Mouse (Mus musculus) heart, embryonic 14.5 days (tissue): Measurements from ENCODE around the gene Gm1043. TPM values are rescaled to one million over a fixed set of nuclear protein-coding genes. Genes with fewer than 3 reads are reported as not detected.

Source experiments
- ATAC-seq: fragments of 200-750 bp; cut with Nextera tagmentation; 2 replicates; pipeline ENCODE4 v1.8.0; 2017; ENCODE audit warnings: low read depth, moderate TSS enrichment; ENCODE audit not compliant: insufficient number of reproducible peaks, insufficient read depth, low FRiP score
- H3K27ac ChIP-seq, 2 experiments: fragments of 200-500 bp in 1 of 2; fragments of 300-500 bp in 1 of 2; sonication (generic) in 1 of 2; replicated peaks in 1 of 2; 2 replicates each; pipeline ENCODE4 v1.5.1; 2012 to 2014; ENCODE audit warnings: low read depth in 2 of 2, low read length in 2 of 2, control low read depth in 1 of 2, mild to moderate bottlenecking in 1 of 2, mixed read lengths in 1 of 2; ENCODE audit not compliant: control insufficient read depth in 1 of 2, insufficient read depth in 1 of 2
- H3K27me3 ChIP-seq: fragments of 300-500 bp; sonication (generic); 2 replicates; pipeline ENCODE4 v1.6.1; 2014; ENCODE audit warnings: mild to moderate bottlenecking, low read length, control low read depth; ENCODE audit not compliant: control insufficient read depth, insufficient read depth
- H3K36me3 ChIP-seq: fragments of 300-500 bp; sonication (generic); 2 replicates; pipeline ENCODE4 v1.6.1; 2014; ENCODE audit warnings: mild to moderate bottlenecking, control low read depth, low read length, mixed read lengths; ENCODE audit not compliant: control insufficient read depth, insufficient read depth
- H3K4me1 ChIP-seq, 2 experiments: fragments of 200-500 bp in 1 of 2; fragments of 300-500 bp in 1 of 2; sonication (generic) in 1 of 2; 2 replicates each; pipeline ENCODE4 v1.6.1; 2012 to 2014; ENCODE audit warnings: low read length in 2 of 2, control low read depth in 1 of 2, mixed read lengths in 1 of 2; ENCODE audit not compliant: control insufficient read depth in 2 of 2, insufficient read depth in 2 of 2
- H3K4me2 ChIP-seq: fragments of 300-500 bp; sonication (generic); 2 replicates; pipeline ENCODE4 v1.6.1; 2014; ENCODE audit warnings: mild to moderate bottlenecking, low read length
- H3K4me3 ChIP-seq, 2 experiments: fragments of 200-500 bp in 1 of 2; fragments of 300-500 bp in 1 of 2; sonication (generic) in 1 of 2; 2 replicates each; pipeline ENCODE4 v1.5.1; 2012 to 2014; ENCODE audit warnings: low read length in 2 of 2, mild to moderate bottlenecking in 2 of 2, control low read depth in 1 of 2, low read depth in 1 of 2, moderate library complexity in 1 of 2; ENCODE audit not compliant: control insufficient read depth in 1 of 2, insufficient read depth in 1 of 2
- H3K9ac ChIP-seq: fragments of 300-500 bp; sonication (generic); 2 replicates; pipeline ENCODE4 v1.6.1; 2014; ENCODE audit warnings: mild to moderate bottlenecking, low read length
- H3K9me3 ChIP-seq: fragments of 300-500 bp; sonication (generic); 2 replicates; pipeline ENCODE4 v1.6.1; 2016; ENCODE audit warnings: low read length, control low read depth; ENCODE audit not compliant: control insufficient read depth
- WGBS: fragments of 180-500 bp; shearing (Covaris S2); extraction: QIAGEN DNeasy Blood & Tissue Kit; methylation state at CpG from one replicate; pipeline ENCODE4 v1.1.7; 2014; 5-methylcytosine and 5-hydroxymethylcytosine counted together
- polyA plus RNA-seq: library from polyadenylated mRNA; unstranded; fragments of >200 nt; fragmentation: Nextera tagmentation; extraction: Ambion mirVana; gene quantifications from 2 replicates; pipeline ENCODE4 v1.2.1, GENCODE M21; 2014

Gm1043 gene
- polyA plus RNA-seq, 1 experiment from 2014 or later: not detected

DNA sequence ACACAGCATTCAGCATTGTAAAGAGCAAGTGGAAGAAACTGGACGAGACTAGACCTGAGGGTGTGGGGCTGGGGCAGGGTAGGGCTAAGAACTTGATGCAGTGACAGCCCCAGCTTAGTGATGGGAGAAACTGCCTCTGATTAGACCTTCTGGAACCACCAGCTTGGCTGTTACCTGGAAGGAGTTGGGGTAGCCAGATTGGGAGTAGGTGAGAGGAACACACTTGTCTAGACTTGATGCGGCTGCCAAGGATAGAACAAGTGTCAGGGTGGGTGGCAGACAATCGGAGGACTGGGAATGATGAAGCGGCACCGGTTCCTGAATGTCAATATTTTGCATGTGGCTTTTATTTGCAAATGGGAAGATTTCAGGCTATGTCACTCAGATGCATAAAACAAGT is 135.4 kb downstream of the Gm1043 start:
- H3K36me3 ChIP-seq: no peaks in the 10 kb centered on the region
- ATAC-seq: no peak
- H3K9ac ChIP-seq: no peak overlapping the region
- H3K4me3 ChIP-seq: no peak overlapping the region
- H3K9me3 ChIP-seq: no peaks in the 10 kb centered on the region
- no peaks in the 10 kb centered on the region for H3K27me3 ChIP-seq
- WGBS: 72% methylated on average over 5 of the region's 5 CpGs
- H3K27ac ChIP-seq: no peak overlapping the region
- no peaks in the 10 kb centered on the region for H3K4me1 ChIP-seq
- no peak overlapping the region for H3K4me2 ChIP-seq

GRCm38 (mm10) chr5:37221563-37221962 is 136.4 kb downstream of the Gm1043 start:
- Histone ChIP-seq H3K9ac (no peak overlapping the region), H3K36me3 (no peaks in the 10 kb centered on the region), H3K4me3 (no peak overlapping the region), H3K4me1 (no peaks in the 10 kb centered on the region), H3K27ac (no peak overlapping the region), H3K4me2 (no peak overlapping the region), H3K9me3 (no peaks in the 10 kb centered on the region), H3K27me3 (no peaks in the 10 kb centered on the region)
- no peak for ATAC-seq
- 54% methylated on average over 6 of the region's 6 CpGs for WGBS

GRCm38 (mm10) chr5:37222316-37222715 is 137.1 kb downstream of the Gm1043 start:
- H3K9me3 ChIP-seq: no peaks in the 10 kb centered on the region
- H3K27me3 ChIP-seq: no peaks in the 10 kb centered on the region
- H3K36me3 ChIP-seq: no peaks in the 10 kb centered on the region
- H3K4me2 ChIP-seq: no peak overlapping the region
- no peak overlapping the region for H3K27ac ChIP-seq
- no peak overlapping the region for H3K4me3 ChIP-seq
- H3K4me1 ChIP-seq: no peaks in the 10 kb centered on the region; a peak in 1 of 4 replicates
- no peak overlapping the region for H3K9ac ChIP-seq
- 67% methylated on average over 8 of the region's 8 CpGs for WGBS
- no peak for ATAC-seq

DNA sequence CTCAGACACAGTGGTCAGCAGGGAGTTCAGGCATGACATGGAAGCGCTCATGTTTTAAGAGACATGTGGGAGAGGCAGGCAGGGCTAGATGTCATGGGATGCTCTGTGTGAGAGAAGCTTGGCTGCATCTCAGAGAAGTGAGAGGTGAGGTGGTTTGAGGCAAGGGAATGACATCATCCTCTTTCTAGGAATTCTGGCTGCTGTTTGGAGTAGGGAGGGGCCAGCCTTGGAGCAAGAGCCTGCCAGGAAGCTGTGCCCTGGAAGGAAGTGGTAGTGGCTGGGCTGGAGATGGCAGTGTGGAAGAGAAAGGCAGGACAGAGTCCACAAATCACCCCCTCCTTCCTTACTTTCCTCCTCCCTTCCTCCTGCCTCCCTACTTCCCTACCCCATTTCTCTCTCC is 140.5 kb downstream of the Gm1043 start:
- WGBS: 90% methylated on average over 1 of the region's 1 CpGs

GRCm38 (mm10) chr5:37227956-37228680 is 142.9 kb downstream of the Gm1043 start:
- no peaks in the 10 kb centered on the region for H3K36me3 ChIP-seq
- WGBS: 18% methylated on average over 6 of the region's 6 CpGs
- H3K9me3 ChIP-seq: no peaks in the 10 kb centered on the region
- H3K4me3 ChIP-seq: no peak overlapping the region
- peaks cover 9% of the 10 kb centered on the region for H3K27me3 ChIP-seq
- no peak for ATAC-seq
- H3K27ac ChIP-seq: no peak overlapping the region
- H3K4me1 ChIP-seq: peaks cover 2 to 5% of the 10 kb centered on the region in 2 experiments; a peak in 3 of 4 replicates
- no peak overlapping the region for H3K4me2 ChIP-seq
- H3K9ac ChIP-seq: no peak overlapping the region

More for the DNA sequence above, 140.5 kb downstream of the Gm1043 start:
- no peaks in the 10 kb centered on the region for H3K36me3 ChIP-seq
- H3K4me3 ChIP-seq: no peak overlapping the region
- peaks cover 0 to 5% of the 10 kb centered on the region in 2 experiments; a peak in 3 of 4 replicates for H3K4me1 ChIP-seq
- no peak overlapping the region for H3K27ac ChIP-seq
- peaks cover 8% of the 10 kb centered on the region for H3K27me3 ChIP-seq
- no peak overlapping the region for H3K4me2 ChIP-seq
- no peaks in the 10 kb centered on the region for H3K9me3 ChIP-seq
- ATAC-seq: no peak
- no peak overlapping the region for H3K9ac ChIP-seq

DNA sequence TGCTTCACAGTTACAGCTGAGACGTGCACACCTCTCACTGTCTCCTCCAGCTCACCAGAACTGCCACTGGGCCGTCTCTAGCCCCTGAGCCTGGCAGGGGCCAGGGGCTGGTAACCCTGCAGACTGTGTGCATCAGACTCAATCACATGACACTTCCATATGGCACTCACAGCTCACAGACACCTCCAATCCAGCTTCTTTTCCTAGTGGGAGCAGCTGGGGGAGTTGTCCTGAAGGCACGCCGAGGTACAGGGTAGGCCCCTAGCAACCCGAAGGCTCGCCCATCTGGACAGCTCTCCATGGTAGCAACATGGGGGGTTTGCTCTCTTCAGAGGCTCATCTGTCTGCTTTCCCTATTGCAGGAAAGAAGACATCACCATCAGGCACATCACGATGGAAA is 143.7 kb downstream of the Gm1043 start:
- WGBS: 70% methylated on average over 7 of the region's 7 CpGs
- no peak overlapping the region for H3K4me3 ChIP-seq
- no peak overlapping the region for H3K9ac ChIP-seq
- H3K27ac ChIP-seq: no peak overlapping the region
- ATAC-seq: no peak
- H3K27me3 ChIP-seq: peaks cover 10% of the 10 kb centered on the region
- H3K36me3 ChIP-seq: no peaks in the 10 kb centered on the region
- no peak overlapping the region for H3K4me2 ChIP-seq
- no peaks in the 10 kb centered on the region for H3K9me3 ChIP-seq
- peaks cover 5 to 7% of the 10 kb centered on the region in 2 experiments; a peak in 3 of 4 replicates for H3K4me1 ChIP-seq

DNA sequence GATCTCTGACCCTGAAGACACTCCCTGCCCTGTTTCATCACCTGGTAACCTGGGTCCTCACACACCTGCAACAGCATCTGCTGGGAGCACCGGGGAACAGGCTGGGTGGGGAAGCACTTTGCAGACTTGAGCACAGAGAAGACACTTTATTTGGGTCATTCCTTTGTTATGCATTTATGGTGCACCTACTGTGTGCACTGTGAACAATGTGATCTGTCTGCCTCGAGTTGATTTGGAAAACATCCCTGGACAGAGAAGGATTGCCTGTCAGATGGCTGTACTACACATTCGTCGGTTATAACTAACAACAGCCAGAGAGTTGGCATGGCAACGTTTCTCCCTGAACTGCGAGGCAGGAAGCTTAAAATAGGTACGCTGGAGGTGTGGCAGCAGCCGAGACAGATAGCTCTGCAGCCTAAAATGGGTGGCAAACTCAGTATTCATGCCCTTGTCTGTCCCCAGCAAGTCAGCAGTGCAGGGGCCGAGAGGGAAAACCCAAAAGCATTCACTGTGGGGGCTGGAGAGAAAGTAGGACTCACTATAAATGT is 147.9 kb downstream of the Gm1043 start:
- Histone ChIP-seq H3K9me3 (no peaks in the 10 kb centered on the region), H3K27me3 (peaks cover 26% of the 10 kb centered on the region), H3K36me3 (no peaks in the 10 kb centered on the region), H3K9ac (no peak overlapping the region), H3K4me2 (no peak overlapping the region), H3K4me1 (peaks cover 5% of the 10 kb centered on the region in 2 experiments; a peak in 2 of 4 replicates), H3K4me3 (no peak overlapping the region), H3K27ac (no peak overlapping the region)
- no peak for ATAC-seq
- WGBS: 27% methylated on average over 9 of the region's 9 CpGs
